Mouse (Mus musculus): ENCODE results near the gene Gltpd2. TPM values are rescaled to one million over a fixed set of nuclear protein-coding genes. Genes with fewer than 3 reads are reported as not detected.

Gene Gltpd2
- polyA plus RNA-seq, 1 experiment, result not detected

GRCm38 (mm10) chr11:70541415-70541814 is 22.4 kb downstream of the Gltpd2 start:
- peak; percentile 47 for DNase-seq (ENCODE audit: low read depth)

GRCm38 (mm10) chr11:70544496-70544895 is 25.5 kb downstream of the Gltpd2 start:
- TF ChIP-seq POLR2A (IDR thresholded peaks at IDR 0.05; ENCODE audit: borderline replicate concordance, extremely low read depth, insufficient read depth, insufficient read length, poor library complexity, severe bottlenecking), result no peak
- TF ChIP-seq CTCF (IDR thresholded peaks at IDR 0.05; ENCODE audit: borderline replicate concordance, extremely low read depth, insufficient read depth, insufficient read length), result no peak

More at GRCm38 (mm10) chr11:70541415-70541814, 22.4 kb downstream of the Gltpd2 start:
- TF ChIP-seq CTCF (IDR thresholded peaks at IDR 0.05; ENCODE audit: borderline replicate concordance, extremely low read depth, insufficient read depth, insufficient read length), result no peak
- TF ChIP-seq POLR2A (IDR thresholded peaks at IDR 0.05; ENCODE audit: borderline replicate concordance, extremely low read depth, insufficient read depth, insufficient read length, poor library complexity, severe bottlenecking), result no peak

GRCm38 (mm10) chr11:70551526-70551925 is 32.5 kb downstream of the Gltpd2 start:
- no peak for TF ChIP-seq POLR2A (IDR thresholded peaks at IDR 0.05; ENCODE audit: borderline replicate concordance, extremely low read depth, insufficient read depth, insufficient read length, poor library complexity, severe bottlenecking)
- no peak for TF ChIP-seq CTCF (IDR thresholded peaks at IDR 0.05; ENCODE audit: borderline replicate concordance, extremely low read depth, insufficient read depth, insufficient read length)
- DNase-seq (ENCODE audit: low read depth), result no peak

More at GRCm38 (mm10) chr11:70544496-70544895, 25.5 kb downstream of the Gltpd2 start:
- no peak for DNase-seq (ENCODE audit: low read depth)

- TF ChIP-seq CTCF (IDR thresholded peaks at IDR 0.05; ENCODE audit: borderline replicate concordance, extremely low read depth, insufficient read depth, insufficient read length) (no peak), POLR2A (IDR thresholded peaks at IDR 0.05; ENCODE audit: borderline replicate concordance, extremely low read depth, insufficient read depth, insufficient read length, poor library complexity, severe bottlenecking) (no peak)
- DNase-seq (ENCODE audit: low read depth), result no peak
These were observed 34.9 kb downstream of the Gltpd2 start for GRCm38 (mm10) chr11:70553940-70554339.

- DNase-seq (ENCODE audit: low read depth), result no peak
- TF ChIP-seq CTCF (IDR thresholded peaks at IDR 0.05; ENCODE audit: borderline replicate concordance, extremely low read depth, insufficient read depth, insufficient read length) (no peak), POLR2A (IDR thresholded peaks at IDR 0.05; ENCODE audit: borderline replicate concordance, extremely low read depth, insufficient read depth, insufficient read length, poor library complexity, severe bottlenecking) (no peak)
These were observed 38.5 kb downstream of the Gltpd2 start for GRCm38 (mm10) chr11:70557545-70557944.

GRCm38 (mm10) chr11:70561937-70562286 is 42.9 kb downstream of the Gltpd2 start:
- DNase-seq (ENCODE audit: low read depth), result no peak
- TF ChIP-seq CTCF (IDR thresholded peaks at IDR 0.05; ENCODE audit: borderline replicate concordance, extremely low read depth, insufficient read depth, insufficient read length) (no peak), POLR2A (IDR thresholded peaks at IDR 0.05; ENCODE audit: borderline replicate concordance, extremely low read depth, insufficient read depth, insufficient read length, poor library complexity, severe bottlenecking) (no peak)

- TF ChIP-seq CTCF (IDR thresholded peaks at IDR 0.05; ENCODE audit: borderline replicate concordance, extremely low read depth, insufficient read depth, insufficient read length) (no peak), POLR2A (IDR thresholded peaks at IDR 0.05; ENCODE audit: borderline replicate concordance, extremely low read depth, insufficient read depth, insufficient read length, poor library complexity, severe bottlenecking) (peak; percentile 89)
- peak; percentile 96 for DNase-seq (ENCODE audit: low read depth)
These were observed 43.4 kb downstream of the Gltpd2 start, which contains the start of gene Mink1 for GRCm38 (mm10) chr11:70562287-70562994. TSS of gene Mink1 (plus strand) at chr11:70562881.

GRCm38 (mm10) chr11:70562995-70563469 is 44.0 kb downstream of the Gltpd2 start:
- DNase-seq (ENCODE audit: low read depth), result no peak
- TF ChIP-seq POLR2A (IDR thresholded peaks at IDR 0.05; ENCODE audit: borderline replicate concordance, extremely low read depth, insufficient read depth, insufficient read length, poor library complexity, severe bottlenecking), result no peak
- TF ChIP-seq CTCF (IDR thresholded peaks at IDR 0.05; ENCODE audit: borderline replicate concordance, extremely low read depth, insufficient read depth, insufficient read length), result no peak

GRCm38 (mm10) chr11:70563470-70564275 is 44.7 kb downstream of the Gltpd2 start:
- TF ChIP-seq POLR2A (IDR thresholded peaks at IDR 0.05; ENCODE audit: borderline replicate concordance, extremely low read depth, insufficient read depth, insufficient read length, poor library complexity, severe bottlenecking), result no peak
- no peak for TF ChIP-seq CTCF (IDR thresholded peaks at IDR 0.05; ENCODE audit: borderline replicate concordance, extremely low read depth, insufficient read depth, insufficient read length)
- peak; percentile 60 for DNase-seq (ENCODE audit: low read depth)

- TF ChIP-seq CTCF (IDR thresholded peaks at IDR 0.05; ENCODE audit: borderline replicate concordance, extremely low read depth, insufficient read depth, insufficient read length) (no peak), POLR2A (IDR thresholded peaks at IDR 0.05; ENCODE audit: borderline replicate concordance, extremely low read depth, insufficient read depth, insufficient read length, poor library complexity, severe bottlenecking) (no peak)
- no peak for DNase-seq (ENCODE audit: low read depth)
These were observed 45.4 kb downstream of the Gltpd2 start for GRCm38 (mm10) chr11:70564276-70564873.

GRCm38 (mm10) chr11:70566586-70566985 is 47.6 kb downstream of the Gltpd2 start:
- no peak for DNase-seq (ENCODE audit: low read depth)
- TF ChIP-seq POLR2A (IDR thresholded peaks at IDR 0.05; ENCODE audit: borderline replicate concordance, extremely low read depth, insufficient read depth, insufficient read length, poor library complexity, severe bottlenecking) (no peak), CTCF (IDR thresholded peaks at IDR 0.05; ENCODE audit: borderline replicate concordance, extremely low read depth, insufficient read depth, insufficient read length) (no peak)

Other genes starting within 250 kb of the Gltpd2 start
- gene Alox12e, start 196.6 kb upstream of the Gltpd2 start, polyA plus RNA-seq (2012; rRNA removed), result not detected in 2 replicates
- 0.05 and 0.29 TPM in 2 replicates for gene Alox15, start 167.2 kb upstream of the Gltpd2 start, polyA plus RNA-seq (2012; rRNA removed)
- gene Pelp1, start 109.2 kb upstream of the Gltpd2 start, polyA plus RNA-seq (2012; rRNA removed), result 31.2 and 34.2 TPM in 2 replicates
- 68.7 and 86.1 TPM in 2 replicates for gene Arrb2, start 86.6 kb upstream of the Gltpd2 start, polyA plus RNA-seq (2012; rRNA removed)
- gene Med11, start 67.3 kb upstream of the Gltpd2 start, polyA plus RNA-seq (2012; rRNA removed), result 28.1 and 31.8 TPM in 2 replicates
- gene Zmynd15, start 59.8 kb upstream of the Gltpd2 start, polyA plus RNA-seq (2012; rRNA removed), result 0.93 and 1.4 TPM in 2 replicates
- 3.1 and 3.5 TPM in 2 replicates for gene Cxcl16, start 59.2 kb upstream of the Gltpd2 start, polyA plus RNA-seq (2012; rRNA removed)
- 1.6 and 2.3 TPM in 2 replicates for gene Tm4sf5, start 14.0 kb upstream of the Gltpd2 start, polyA plus RNA-seq (2012; rRNA removed)
- 0.14 and 0.15 TPM in 2 replicates for gene Vmo1, start 4.6 kb upstream of the Gltpd2 start, polyA plus RNA-seq (2012; rRNA removed)
- 405 and 560 TPM in 2 replicates for gene Psmb6, start 6.2 kb downstream of the Gltpd2 start, polyA plus RNA-seq (2012; rRNA removed)
- gene Gm40193, start 13.7 kb downstream of the Gltpd2 start, polyA plus RNA-seq (2012; rRNA removed), result not detected in 2 replicates
- 18.9 and 19.9 TPM in 2 replicates for gene Pld2, start 20.9 kb downstream of the Gltpd2 start, polyA plus RNA-seq (2012; rRNA removed)
- 94.3 and 99.5 TPM in 2 replicates for gene Mink1, start 43.7 kb downstream of the Gltpd2 start, polyA plus RNA-seq (2012; rRNA removed)
- not detected in 2 replicates for gene 4930544D05Rik, start 96.7 kb downstream of the Gltpd2 start, polyA plus RNA-seq (2012; rRNA removed)
- gene Chrne, start 100.0 kb downstream of the Gltpd2 start, polyA plus RNA-seq (2012; rRNA removed), result 0.16 TPM in 1 of 2 replicates, not detected in the other
- 0.06 and 0.30 TPM in 2 replicates for gene Gp1ba, start 119.9 kb downstream of the Gltpd2 start, polyA plus RNA-seq (2012; rRNA removed)
- gene Rnf167, start 128.0 kb downstream of the Gltpd2 start, polyA plus RNA-seq (2012; rRNA removed), result 91.1 and 127 TPM in 2 replicates
- gene Slc25a11, start 128.3 kb downstream of the Gltpd2 start, polyA plus RNA-seq (2012; rRNA removed), result 129 and 149 TPM in 2 replicates
- gene Pfn1, start 135.4 kb downstream of the Gltpd2 start, polyA plus RNA-seq (2012; rRNA removed), result 419 and 479 TPM in 2 replicates
- 23.0 and 24.1 TPM in 2 replicates for gene Eno3, start 138.0 kb downstream of the Gltpd2 start, polyA plus RNA-seq (2012; rRNA removed)
- 56.3 and 76.0 TPM in 2 replicates for gene Spag7, start 150.2 kb downstream of the Gltpd2 start, polyA plus RNA-seq (2012; rRNA removed)
- 17.7 and 25.2 TPM in 2 replicates for gene Camta2, start 168.9 kb downstream of the Gltpd2 start, polyA plus RNA-seq (2012; rRNA removed)
- gene Inca1, start 181.0 kb downstream of the Gltpd2 start, polyA plus RNA-seq (2012; rRNA removed), result 0.61 and 0.72 TPM in 2 replicates
- 15.7 and 23.0 TPM in 2 replicates for gene Kif1c, start 181.4 kb downstream of the Gltpd2 start, polyA plus RNA-seq (2012; rRNA removed)
- 5.8 and 7.7 TPM in 2 replicates for gene Zfp3, start 245.0 kb downstream of the Gltpd2 start, polyA plus RNA-seq (2012; rRNA removed)

Data from brain, embryonic 14.5 days (tissue).